Mouse (Mus musculus) myocyte (in vitro differentiated cells): ENCODE results near the gene Ets2.

ENCODE experiments used
- E2F4 ChIP-seq: IDR thresholded peaks from one replicate; pipeline ENCODE4 v1.6.1; 2011; ENCODE audit warnings: mild to moderate bottlenecking, control low read depth, moderate library complexity; ENCODE audit not compliant: insufficient read depth
- MAX ChIP-seq: IDR thresholded peaks from one replicate; pipeline ENCODE4 v1.6.1; 2011; ENCODE audit warnings: low read depth, mild to moderate bottlenecking, control low read depth
- MYOG ChIP-seq, 3 experiments: IDR thresholded peaks; one replicate each; pipeline ENCODE4 v1.6.1; 2011; ENCODE audit warnings: control low read depth in 2 of 3, low read depth in 2 of 3, mild to moderate bottlenecking in 2 of 3; ENCODE audit not compliant: insufficient read length in 2 of 3, control insufficient read depth in 1 of 3, insufficient read depth in 1 of 3
- POLR2A ChIP-seq: IDR thresholded peaks from one replicate; pipeline ENCODE4 v1.6.1; 2011; ENCODE audit warnings: low read depth, mild to moderate bottlenecking, control low read depth, moderate library complexity; ENCODE audit not compliant: insufficient read length
- POLR2AphosphoS2 ChIP-seq: IDR thresholded peaks from one replicate; pipeline ENCODE4 v1.6.1; 2011; ENCODE audit warnings: low read depth, control low read depth; ENCODE audit not compliant: insufficient read length
- REST ChIP-seq: IDR thresholded peaks from one replicate; pipeline ENCODE4 v1.6.1; 2011; ENCODE audit warnings: mild to moderate bottlenecking, control low read depth, moderate library complexity; ENCODE audit not compliant: insufficient read depth, insufficient read length
- TCF12 ChIP-seq: IDR thresholded peaks from one replicate; pipeline ENCODE4 v1.6.1; 2011; ENCODE audit warnings: mild to moderate bottlenecking, control low read depth; ENCODE audit not compliant: poor library complexity, insufficient read depth, severe bottlenecking
- USF1 ChIP-seq: IDR thresholded peaks from one replicate; pipeline ENCODE4 v1.6.1; 2011; ENCODE audit warnings: low read depth, mild to moderate bottlenecking, control low read depth, moderate library complexity

DNA sequence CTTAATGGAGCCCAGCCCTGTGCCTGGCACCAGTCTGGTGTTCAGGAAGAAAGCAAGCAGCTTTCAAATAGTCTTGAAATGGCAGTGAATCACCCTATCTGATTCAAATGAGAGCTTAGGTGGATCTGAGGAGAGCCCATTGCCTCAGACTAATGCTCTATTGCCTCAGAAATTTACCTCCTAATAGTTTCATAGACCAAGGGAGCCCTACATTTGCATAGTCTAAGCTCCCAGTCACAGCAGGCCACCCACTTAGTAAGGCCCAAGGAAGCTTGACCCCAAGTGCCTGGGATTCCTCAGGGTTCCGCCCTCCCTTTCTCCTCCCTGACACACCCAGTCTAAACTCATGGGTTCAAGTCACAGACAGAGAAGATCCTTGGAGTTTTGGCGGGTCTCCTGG, 65.4 kb downstream of the Ets2 start:
- no peak for TF ChIP-seq POLR2A
- TF ChIP-seq MAX, result no peak
- no peak for TF ChIP-seq E2F4
- TF ChIP-seq USF1, result no peak
- no peak for TF ChIP-seq REST
- TF ChIP-seq TCF12, result no peak
- TF ChIP-seq MYOG (IDR thresholded peaks at IDR 0.05; ENCODE audit: control insufficient read depth in 1 of 3, insufficient read depth in 1 of 3, insufficient read length in 2 of 3, low read depth in 2 of 3), result no peak
- no peak for TF ChIP-seq POLR2AphosphoS2
